Mouse (Mus musculus) forelimb bud, embryonic 11.5 days (tissue): ENCODE measurements around the gene Spata17.

Source experiments
- DNase-seq: peaks from one replicate; pipeline ENCODE4 v3.0.0-alpha.2; 2012; ENCODE audit warnings: low read depth, low spot score

Spata17 gene

GRCm38 (mm10) chr1:187004306-187004705 lies 211.0 kb downstream of the Spata17 start:
- DNase-seq: no peak

- DNase-seq: no peak
Observed at GRCm38 (mm10) chr1:187003441-187003861, 211.8 kb downstream of the Spata17 start.

GRCm38 (mm10) chr1:186997596-186998304 lies 217.5 kb downstream of the Spata17 start:
- no peak for DNase-seq
